Mouse (Mus musculus) B cell, adult 2 months (primary cell): ENCODE data around the gene Dynll1.

ENCODE experiments used
- DNase-seq, 2 experiments: peaks; one replicate each; pipeline ENCODE4 v3.0.0; 2022

Gene Dynll1

GRCm38 (mm10) chr5:115300792-115301614 is at the start of gene Dynll1:
TSS of gene Dynll1 (minus strand) at chr5:115300999.
- DNase-seq: peak; percentile 100

GRCm38 (mm10) chr5:115349225-115349555 is 48.4 kb upstream of the Dynll1 start:
- no peak for DNase-seq

- peak; percentile 98 for DNase-seq
These were observed 47.9 kb upstream of the Dynll1 start, which contains the start of gene Cox6a1 for GRCm38 (mm10) chr5:115348546-115349224. TSS of gene Cox6a1 (minus strand) at chr5:115348981.

GRCm38 (mm10) chr5:115347564-115347963 is 46.8 kb upstream of the Dynll1 start:
- DNase-seq: peak; percentile 90 to 91

GRCm38 (mm10) chr5:115341314-115342165 is 40.7 kb upstream of the Dynll1 start:
- DNase-seq: no peak

GRCm38 (mm10) chr5:115340577-115341313 is 39.9 kb upstream of the Dynll1 start, which contains the start of the genes Gatc and Triap1:
TSS of gene Gatc (minus strand) at chr5:115341178.
TSS of gene Triap1 (plus strand) at chr5:115341225.
- DNase-seq: peak; percentile 92

GRCm38 (mm10) chr5:115340007-115340406 is 39.2 kb upstream of the Dynll1 start:
- no peak for DNase-seq

GRCm38 (mm10) chr5:115333626-115334025 is 32.8 kb upstream of the Dynll1 start:
- DNase-seq: peak in 1 of 2 experiments; percentile 12

- DNase-seq: no peak
These were observed 30.2 kb upstream of the Dynll1 start for GRCm38 (mm10) chr5:115330955-115331354.

GRCm38 (mm10) chr5:115327610-115328548 is 27.1 kb upstream of the Dynll1 start:
- DNase-seq: peak; percentile 38 to 40

- peak; percentile 95 for DNase-seq
These were observed 26.2 kb upstream of the Dynll1 start, which contains the start of gene Srsf9 for GRCm38 (mm10) chr5:115326875-115327609. TSS of gene Srsf9 (plus strand) at chr5:115327177.

GRCm38 (mm10) chr5:115326256-115326831 is 25.5 kb upstream of the Dynll1 start:
- no peak for DNase-seq

GRCm38 (mm10) chr5:115319004-115319940 is 18.5 kb upstream of the Dynll1 start:
- peak; percentile 16 to 22 for DNase-seq

GRCm38 (mm10) chr5:115317645-115318328 is 17.0 kb upstream of the Dynll1 start:
- no peak for DNase-seq

- no peak for DNase-seq
These were observed 16.3 kb upstream of the Dynll1 start for GRCm38 (mm10) chr5:115316968-115317644.

- no peak for DNase-seq
These were observed 12.8 kb upstream of the Dynll1 start for GRCm38 (mm10) chr5:115313668-115313943.

GRCm38 (mm10) chr5:115312816-115313667 is 12.2 kb upstream of the Dynll1 start:
- no peak for DNase-seq
